Mouse (Mus musculus) lung, postnatal 0 days (tissue): Measurements from ENCODE around the gene Mcu. TPM values are rescaled to one million over a fixed set of nuclear protein-coding genes. Genes with fewer than 3 reads are reported as not detected.

Experiments
- ATAC-seq: fragments of 200-750 bp; cut with Nextera tagmentation; 2 replicates; pipeline ENCODE4 v1.8.0; 2017; ENCODE audit warnings: moderate library complexity
- DNase-seq: peaks from one replicate; pipeline ENCODE4 v3.0.0-alpha.2; 2016; ENCODE audit warnings: low spot score
- H3K27ac ChIP-seq: fragments of 300-500 bp; sonication (generic); 2 replicates; pipeline ENCODE4 v1.5.1; 2014; ENCODE audit warnings: antibody characterized with exemption, mild to moderate bottlenecking, low read length, mixed read lengths
- H3K27me3 ChIP-seq: fragments of 300-500 bp; sonication (generic); replicated peaks from 2 replicates; pipeline ENCODE4 v1.6.1; 2014; ENCODE audit warnings: low read length, mixed read lengths; ENCODE audit not compliant: insufficient read depth
- H3K36me3 ChIP-seq: fragments of 300-500 bp; sonication (generic); 2 replicates; pipeline ENCODE4 v1.6.1; 2014; ENCODE audit warnings: low read length, mixed read lengths; ENCODE audit not compliant: insufficient read depth
- H3K4me1 ChIP-seq: fragments of 300-500 bp; sonication (generic); 2 replicates; pipeline ENCODE4 v1.6.1; 2014; ENCODE audit warnings: antibody characterized with exemption, low read depth, low read length, mixed read lengths; ENCODE audit not compliant: insufficient read depth
- H3K4me2 ChIP-seq: fragments of 300-500 bp; sonication (generic); replicated peaks from 2 replicates; pipeline ENCODE4 v1.6.1; 2014; ENCODE audit warnings: low read depth, mild to moderate bottlenecking, low read length, moderate library complexity, mixed read lengths
- H3K4me3 ChIP-seq: fragments of 300-500 bp; sonication (generic); 2 replicates; pipeline ENCODE4 v1.5.1; 2014; ENCODE audit warnings: low read depth, low read length
- H3K9ac ChIP-seq: fragments of 300-500 bp; sonication (generic); replicated peaks from 2 replicates; pipeline ENCODE4 v1.6.1; 2014; ENCODE audit warnings: low read depth, mild to moderate bottlenecking
- H3K9me3 ChIP-seq: fragments of 300-500 bp; sonication (generic); 2 replicates; pipeline ENCODE4 v1.6.1; 2016; ENCODE audit warnings: low read length, mixed read lengths
- CTCF ChIP-seq: IDR thresholded peaks from 2 replicates; pipeline ENCODE4 v1.5.1; 2016; ENCODE audit warnings: antibody characterized with exemption, mild to moderate bottlenecking
- EP300 ChIP-seq: IDR thresholded peaks from 2 replicates; pipeline ENCODE4 v1.6.1; 2016; ENCODE audit warnings: antibody characterized with exemption, mild to moderate bottlenecking, control low read depth
- WGBS: fragments of 180-500 bp; shearing (Covaris S2); extraction: QIAGEN DNeasy Blood & Tissue Kit; methylation state at CpG from one replicate; pipeline ENCODE4 v1.1.7; 2014; 5-methylcytosine and 5-hydroxymethylcytosine counted together
- polyA plus RNA-seq: library from polyadenylated mRNA; unstranded; fragments of >200 nt; fragmentation: Nextera tagmentation; extraction: Ambion mirVana; gene quantifications from 2 replicates; pipeline ENCODE4 v1.2.1, GENCODE M21; 2015

Gene Mcu
- polyA plus RNA-seq, 1 experiment from 2014 or later, result 34.5 TPM

DNA sequence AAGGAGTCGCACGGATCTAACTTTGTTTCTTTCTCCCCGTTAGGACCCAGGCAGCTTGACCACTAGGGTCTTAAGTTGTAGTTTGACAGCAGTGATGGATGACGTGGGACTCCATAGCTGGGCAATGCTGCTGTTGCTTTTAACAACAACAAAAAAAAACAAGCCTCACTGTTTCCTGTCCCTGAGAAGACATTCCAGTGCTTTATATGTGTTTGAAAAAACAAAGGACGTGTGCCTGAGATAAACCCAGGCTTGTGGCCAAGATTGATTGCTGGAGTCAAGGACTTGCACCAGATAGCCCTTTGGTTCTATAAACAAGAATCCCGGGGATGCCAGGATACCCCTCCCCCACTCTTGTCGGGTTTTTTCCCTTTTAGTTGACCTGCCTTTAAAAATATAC lies 173.3 kb downstream of the Mcu start:
- Histone ChIP-seq H3K9me3 (no peaks in the 10 kb centered on the region), H3K4me3 (no peak overlapping the region), H3K9ac (no peak overlapping the region), H3K4me2 (no peak overlapping the region), H3K4me1 (peaks cover 11% of the 10 kb centered on the region; the same call in 1 of the 2 replicates), H3K27me3 (no peaks in the 10 kb centered on the region), H3K27ac (no peak overlapping the region), H3K36me3 (no peaks in the 10 kb centered on the region)
- WGBS, result 5% methylated on average over 7 of the region's 7 CpGs
- peak; percentile 43 for ATAC-seq
- TF ChIP-seq EP300, result peak; percentile 72
- peak; percentile 25 for TF ChIP-seq CTCF
- peak; percentile 70 for DNase-seq

DNA sequence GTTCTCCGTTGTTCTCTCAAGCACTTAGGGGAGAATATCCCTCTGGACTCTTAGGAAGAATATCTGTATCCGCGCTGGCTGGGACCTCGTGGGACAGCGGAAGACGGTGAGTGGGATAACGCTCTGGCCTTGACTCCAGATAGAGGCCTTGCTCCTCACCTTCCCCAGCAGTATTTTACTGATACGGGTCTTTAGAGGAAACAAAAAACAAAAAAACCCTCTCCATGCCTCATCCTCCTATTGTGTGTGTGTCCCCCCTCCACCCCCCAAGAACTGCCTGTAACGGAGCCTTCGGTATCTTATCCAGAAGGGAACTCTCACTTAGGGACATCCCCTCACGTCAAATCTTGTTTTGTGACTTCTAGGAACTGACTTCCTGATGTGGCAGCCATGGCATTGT lies 174.8 kb downstream of the Mcu start, which contains the start of gene Oit3:
Oit3 (minus strand) TSS at position 44 of the 400 bp plus-strand sequence.
- DNase-seq (no peak), ATAC-seq (0 out of 2 replicates have a peak, but pooled peaks have one; percentile 14)
- no peaks in the 10 kb centered on the region for H3K27me3 ChIP-seq
- H3K36me3 ChIP-seq, result no peaks in the 10 kb centered on the region
- no peak within 1 kb of the TSS for H3K9ac ChIP-seq
- no peak within 1 kb of the TSS for H3K4me2 ChIP-seq
- TF ChIP-seq CTCF, result no peak
- WGBS, result 57% methylated on average over 11 of the region's 11 CpGs
- no peaks in the 10 kb centered on the region for H3K9me3 ChIP-seq
- 0 out of 2 replicates have a peak within 1 kb of the TSS, but pooled peaks have one; percentile 73 for H3K27ac ChIP-seq
- H3K4me3 ChIP-seq, result no peak within 1 kb of the TSS
- peaks cover 11% of the 10 kb centered on the region; the same call in 1 of the 2 replicates for H3K4me1 ChIP-seq

DNA sequence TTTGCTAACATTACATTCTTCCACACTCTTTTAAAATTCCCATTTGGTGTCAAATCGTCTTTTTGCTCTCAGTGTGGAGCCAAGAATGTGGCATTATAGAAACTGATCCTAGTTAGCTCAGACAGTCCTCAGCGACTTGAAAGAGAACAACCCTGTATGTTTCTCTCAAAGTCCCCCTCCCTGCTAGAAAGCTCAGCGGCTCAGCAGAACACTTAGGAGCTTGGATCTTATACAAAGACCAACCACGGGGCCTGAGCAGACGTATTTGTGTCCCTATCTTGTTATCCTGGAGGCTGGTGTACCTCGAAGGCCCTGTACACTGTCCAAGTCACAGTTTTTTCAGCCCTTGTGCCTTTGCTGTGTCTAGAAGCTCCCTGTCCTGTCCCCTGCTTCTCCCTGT lies 176.3 kb downstream of the Mcu start:
- TF ChIP-seq CTCF (no peak), EP300 (no peak)
- H3K4me3 ChIP-seq, result no peak overlapping the region
- no peak overlapping the region for H3K4me2 ChIP-seq
- H3K9ac ChIP-seq, result no peak overlapping the region
- ATAC-seq, result peak; percentile 55
- H3K9me3 ChIP-seq, result no peaks in the 10 kb centered on the region
- DNase-seq, result peak; percentile 71
- no peaks in the 10 kb centered on the region for H3K36me3 ChIP-seq
- peak overlapping the region; percentile 73 for H3K27ac ChIP-seq
- peaks cover 11% of the 10 kb centered on the region; the same call in 1 of the 2 replicates for H3K4me1 ChIP-seq
- WGBS, result 35% methylated on average over 6 of the region's 6 CpGs
- no peaks in the 10 kb centered on the region for H3K27me3 ChIP-seq

GRCm38 (mm10) chr10:59439508-59439931 lies 177.0 kb downstream of the Mcu start:
- no peaks in the 10 kb centered on the region for H3K36me3 ChIP-seq
- H3K4me1 ChIP-seq, result peaks cover 11% of the 10 kb centered on the region; the same call in 1 of the 2 replicates
- TF ChIP-seq CTCF, result no peak
- 0 out of 2 replicates have a peak, but pooled peaks have one; percentile 15 for TF ChIP-seq EP300
- H3K27ac ChIP-seq, result peak overlapping the region; percentile 73
- ATAC-seq, result peak; percentile 65
- no peak overlapping the region for H3K9ac ChIP-seq
- 11% methylated on average over 5 of the region's 5 CpGs for WGBS
- H3K27me3 ChIP-seq, result no peaks in the 10 kb centered on the region
- peak; percentile 87 for DNase-seq
- no peak overlapping the region for H3K4me3 ChIP-seq
- H3K9me3 ChIP-seq, result no peaks in the 10 kb centered on the region
- H3K4me2 ChIP-seq, result no peak overlapping the region; the same call in 1 of the 2 replicates

DNA sequence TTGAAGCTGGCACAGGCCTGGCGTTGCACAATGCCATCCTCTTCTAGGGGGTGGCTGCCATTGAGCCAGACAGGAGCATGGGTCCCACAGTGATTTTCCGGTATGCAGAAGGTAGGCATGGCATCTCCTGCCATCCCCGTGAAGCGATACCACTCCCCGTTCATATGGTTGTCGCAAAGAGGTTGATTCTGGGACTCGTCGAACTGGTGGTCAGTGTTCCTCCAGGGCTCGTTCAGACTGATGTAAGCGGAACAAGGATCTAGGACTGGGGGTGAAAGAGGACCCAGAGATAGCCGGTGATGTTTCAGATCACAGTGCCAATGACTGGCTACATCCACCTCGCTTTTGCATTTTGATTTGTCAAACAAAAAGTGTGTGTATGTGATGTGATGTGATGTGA lies 177.8 kb downstream of the Mcu start:
- 92% methylated on average over 12 of the region's 12 CpGs for WGBS
- TF ChIP-seq EP300 (no peak), CTCF (no peak)

GRCm38 (mm10) chr10:59435746-59436145 lies 180.7 kb downstream of the Mcu start:
- Histone ChIP-seq H3K27me3 (no peaks in the 10 kb centered on the region), H3K9me3 (no peaks in the 10 kb centered on the region), H3K4me2 (no peak overlapping the region), H3K27ac (no peak overlapping the region), H3K9ac (no peak overlapping the region), H3K4me1 (peaks cover 5% of the 10 kb centered on the region; the same call in 1 of the 2 replicates), H3K36me3 (no peaks in the 10 kb centered on the region), H3K4me3 (no peak overlapping the region)
- no peak for TF ChIP-seq EP300
- TF ChIP-seq CTCF, result no peak
- ATAC-seq (no peak), DNase-seq (no peak)
- 93% methylated on average over 18 of the region's 18 CpGs for WGBS

More for the DNA sequence above, 177.8 kb downstream of the Mcu start:
- Histone ChIP-seq H3K4me3 (no peak overlapping the region), H3K4me1 (peaks cover 11% of the 10 kb centered on the region; the same call in 1 of the 2 replicates), H3K27ac (no peak overlapping the region), H3K36me3 (no peaks in the 10 kb centered on the region), H3K9me3 (no peaks in the 10 kb centered on the region), H3K4me2 (no peak overlapping the region), H3K27me3 (no peaks in the 10 kb centered on the region), H3K9ac (no peak overlapping the region)
- DNase-seq, result no peak
- no peak for ATAC-seq
